Mouse (Mus musculus) intestine, postnatal 0 days (tissue): ENCODE measurements around the gene Dhx37. TPM values are rescaled to one million over a fixed set of nuclear protein-coding genes. Genes with fewer than 3 reads are reported as not detected.
"Not testable (repeated sequence)": the region's sequence is repeated elsewhere in the genome, so short reads cannot be mapped to it uniquely, and the experiment has no call there.

Source experiments
- ATAC-seq: fragments of 200-750 bp; cut with Nextera tagmentation; 2 replicates; pipeline ENCODE4 v1.8.0; 2017; ENCODE audit warnings: mild to moderate bottlenecking, moderate TSS enrichment, moderate library complexity
- H3K27ac ChIP-seq: fragments of 300-500 bp; sonication (generic); 2 replicates; pipeline ENCODE4 v1.5.1; 2014; ENCODE audit warnings: mild to moderate bottlenecking, low read depth, low read length, moderate library complexity
- H3K27me3 ChIP-seq: fragments of 300-500 bp; sonication (generic); replicated peaks from 2 replicates; pipeline ENCODE4 v1.6.1; 2014; ENCODE audit warnings: low read length, mixed read lengths; ENCODE audit not compliant: control insufficient read depth, insufficient read depth
- H3K36me3 ChIP-seq: fragments of 300-500 bp; sonication (generic); 2 replicates; pipeline ENCODE4 v1.6.1; 2014; ENCODE audit warnings: mild to moderate bottlenecking, moderate library complexity; ENCODE audit not compliant: control insufficient read depth, insufficient read depth
- H3K4me1 ChIP-seq: fragments of 300-500 bp; sonication (generic); replicated peaks from 2 replicates; pipeline ENCODE4 v1.6.1; 2014; ENCODE audit warnings: antibody characterized with exemption, low read length, mixed read lengths; ENCODE audit not compliant: control insufficient read depth, insufficient read depth
- H3K4me2 ChIP-seq: fragments of 300-500 bp; sonication (generic); replicated peaks from 2 replicates; pipeline ENCODE4 v1.6.1; 2014; ENCODE audit warnings: low read depth, mild to moderate bottlenecking, moderate library complexity
- H3K4me3 ChIP-seq: fragments of 300-500 bp; sonication (generic); 2 replicates; pipeline ENCODE4 v1.5.1; 2014; ENCODE audit warnings: low read depth, low read length
- H3K9ac ChIP-seq: fragments of 300-500 bp; sonication (generic); 2 replicates; pipeline ENCODE4 v1.6.1; 2014; ENCODE audit warnings: mild to moderate bottlenecking, low read depth, low read length
- H3K9me3 ChIP-seq: fragments of 300-500 bp; sonication (generic); 2 replicates; pipeline ENCODE4 v1.6.1; 2016; ENCODE audit warnings: mixed run types; ENCODE audit not compliant: control insufficient read depth
- CTCF ChIP-seq: sonication (generic); IDR thresholded peaks from 2 replicates; pipeline ENCODE4 v1.5.1; 2016; ENCODE audit warnings: low read depth, mild to moderate bottlenecking, control low read depth, antibody characterized with exemption, moderate library complexity
- WGBS: fragments of 180-500 bp; shearing (Covaris S2); extraction: QIAGEN DNeasy Blood & Tissue Kit; methylation state at CpG from one replicate; pipeline ENCODE4 v1.1.7; 2014; 5-methylcytosine and 5-hydroxymethylcytosine counted together
- polyA plus RNA-seq: library from polyadenylated mRNA; unstranded; fragments of >200 nt; fragmentation: Nextera tagmentation; extraction: Ambion mirVana; gene quantifications from 2 replicates; pipeline ENCODE4 v1.2.1, GENCODE M21; 2015

The Dhx37 gene
- polyA plus RNA-seq, 1 experiment from 2014 or later = 2.5 TPM

DNA sequence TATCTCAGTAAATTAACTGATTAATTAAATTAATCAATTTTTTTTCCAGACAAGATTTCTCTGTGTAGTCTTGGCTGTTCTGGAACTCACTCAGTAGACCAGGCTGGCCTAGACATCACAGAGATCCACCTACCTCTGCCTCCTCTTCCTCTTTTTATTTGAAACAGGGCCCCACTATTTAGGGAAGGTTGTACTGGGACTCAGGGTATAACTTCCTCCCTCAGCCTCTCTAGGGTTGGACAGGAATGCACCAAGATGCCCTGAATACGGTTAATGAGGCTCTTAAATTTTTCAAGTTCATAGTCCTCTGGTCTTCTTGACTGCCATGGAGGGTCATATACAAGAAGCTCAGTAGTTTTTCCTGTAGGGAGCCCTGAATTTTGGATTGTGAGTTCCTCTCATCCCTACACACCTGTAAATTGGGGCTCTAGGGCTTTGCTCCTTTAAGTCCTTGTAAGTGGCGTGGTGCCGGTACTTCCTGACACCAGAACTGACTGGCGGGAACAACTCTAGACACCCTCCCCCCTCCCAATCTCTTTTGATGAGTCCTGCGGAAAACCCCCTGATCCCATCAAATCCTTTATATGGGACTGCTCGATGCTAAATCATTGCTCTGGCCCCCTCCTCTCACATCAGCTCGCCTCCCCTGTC, 6.8 kb upstream of the Dhx37 start:
- Histone ChIP-seq H3K4me1 (no peaks in the 10 kb centered on the region), H3K36me3 (no peaks in the 10 kb centered on the region), H3K4me2 (peak overlapping the region; percentile 90), H3K27me3 (no peaks in the 10 kb centered on the region), H3K9ac (peak overlapping the region; percentile 76), H3K4me3 (peak overlapping the region; percentile 87), H3K27ac (no peak overlapping the region), H3K9me3 (no peaks in the 10 kb centered on the region)
- ATAC-seq = no peak
- no peak for TF ChIP-seq CTCF
- WGBS = 3% methylated on average over 7 of the region's 7 CpGs

DNA sequence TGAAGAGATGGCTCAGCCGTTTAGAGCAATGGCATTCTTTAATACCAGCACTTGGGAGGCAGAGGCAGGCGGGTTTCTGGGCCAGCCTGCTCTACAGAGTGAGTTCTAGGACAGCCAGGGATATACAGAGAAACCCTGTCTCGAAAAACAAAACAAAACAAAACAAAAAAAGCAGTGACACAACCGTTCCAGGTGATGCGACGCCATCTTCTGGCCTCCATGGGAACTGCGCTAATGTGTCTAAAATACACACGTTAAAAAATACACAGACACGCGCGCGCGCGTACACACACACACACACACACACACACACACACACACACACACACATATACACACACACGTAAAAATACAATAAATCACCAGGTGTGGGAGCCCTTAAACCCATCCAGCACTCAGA, 426 bp upstream of the Dhx37 start:
- Histone ChIP-seq H3K4me2 (peak overlapping the region; percentile 99), H3K27ac (0 out of 2 replicates have a peak overlapping the region, but pooled peaks have one; percentile 46), H3K4me3 (peak overlapping the region; percentile 79), H3K36me3 (peaks cover 24% of the 10 kb centered on the region)
- H3K9ac ChIP-seq, H3K9me3 ChIP-seq, ATAC-seq, H3K4me1 ChIP-seq, H3K27me3 ChIP-seq: not testable (repeated sequence)
- 56% methylated on average over 15 of the region's 15 CpGs for WGBS
- peak; percentile 45; the same call in 1 of the 2 replicates for TF ChIP-seq CTCF

DNA sequence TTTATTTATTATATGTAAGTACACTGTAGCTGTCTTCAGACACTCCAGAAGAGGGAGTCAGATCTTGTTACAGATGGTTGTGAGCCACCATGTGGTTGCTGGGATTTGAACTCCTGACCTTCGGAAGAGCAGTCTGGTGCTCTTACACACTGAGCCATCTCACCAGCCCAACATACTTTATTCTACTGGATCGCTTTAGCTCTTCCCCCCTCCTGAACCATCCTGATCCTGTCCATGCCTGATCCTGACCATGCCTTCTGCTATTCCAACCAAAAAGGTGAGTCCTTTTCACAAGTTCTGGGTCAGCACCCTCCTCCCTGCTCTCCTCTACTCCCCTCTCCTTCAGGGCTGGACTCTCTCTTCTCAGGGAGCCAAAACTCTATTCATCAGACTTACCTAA, 1.6 kb downstream of the Dhx37 start:
- not testable (repeated sequence) for H3K27me3 ChIP-seq, H3K27ac ChIP-seq, H3K4me3 ChIP-seq, H3K9me3 ChIP-seq, ATAC-seq, H3K4me1 ChIP-seq, H3K9ac ChIP-seq
- WGBS = 97% methylated on average over 2 of the region's 2 CpGs
- Histone ChIP-seq H3K36me3 (peaks cover 44% of the 10 kb centered on the region), H3K4me2 (0 out of 2 replicates have a peak overlapping the region, but pooled peaks have one; percentile 99)

DNA sequence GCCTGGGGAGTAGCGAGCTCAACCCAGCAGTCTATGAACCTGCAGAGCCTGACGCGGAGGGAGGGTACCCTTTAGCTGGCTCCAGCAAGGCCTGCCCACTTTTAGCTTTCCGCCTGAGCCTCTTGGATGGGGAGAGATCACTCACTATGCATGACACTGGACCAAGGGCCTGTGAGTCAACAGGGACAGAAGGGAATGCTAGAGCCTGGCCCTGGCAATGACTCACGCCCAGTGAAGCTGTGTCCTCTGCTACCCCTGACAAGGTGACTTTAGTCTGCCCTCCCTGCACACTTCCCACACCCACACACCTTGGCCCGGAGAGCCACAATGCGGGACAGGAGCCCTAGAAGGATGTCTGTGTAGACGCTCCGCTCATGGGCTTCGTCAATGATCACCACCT, 7.6 kb downstream of the Dhx37 start:
- no peak overlapping the region for H3K4me2 ChIP-seq
- no peak for TF ChIP-seq CTCF
- ATAC-seq = no peak
- no peak overlapping the region for H3K9ac ChIP-seq
- H3K4me3 ChIP-seq = no peak overlapping the region
- peaks cover 99% of the 10 kb centered on the region for H3K36me3 ChIP-seq
- no peaks in the 10 kb centered on the region for H3K27me3 ChIP-seq
- H3K9me3 ChIP-seq = no peaks in the 10 kb centered on the region
- no peaks in the 10 kb centered on the region for H3K4me1 ChIP-seq
- H3K27ac ChIP-seq = no peak overlapping the region
- 97% methylated on average over 10 of the region's 10 CpGs for WGBS

DNA sequence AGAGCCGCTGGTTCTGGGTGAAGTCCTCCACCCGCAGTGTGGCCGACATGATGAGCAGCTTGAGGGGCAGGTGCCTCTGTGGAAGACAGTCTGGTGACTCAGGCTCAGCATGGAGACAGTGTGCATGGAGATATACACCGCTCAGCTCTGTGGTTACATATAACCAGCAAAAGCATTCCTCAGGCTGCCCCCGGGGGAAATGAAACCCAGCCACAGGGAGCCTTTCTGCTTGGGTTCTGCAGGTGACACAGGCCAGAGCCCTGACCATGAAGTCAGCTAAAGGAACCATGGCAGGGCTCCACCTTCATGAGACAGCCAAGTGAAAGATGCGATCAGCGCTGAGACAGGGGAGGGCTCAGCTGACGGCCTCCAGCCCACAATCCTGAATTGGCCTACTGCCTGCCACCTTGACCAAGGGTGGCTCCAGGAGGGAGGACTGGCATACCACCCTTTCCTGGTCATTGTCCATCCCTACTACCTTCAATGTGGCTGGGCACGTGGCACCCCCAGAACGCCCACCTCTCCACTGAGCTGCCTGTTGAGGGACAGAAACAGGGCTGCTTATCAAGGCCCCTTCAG, 8.1 kb downstream of the Dhx37 start:
- 91% methylated on average over 10 of the region's 10 CpGs for WGBS
- TF ChIP-seq CTCF = no peak
- Histone ChIP-seq H3K36me3 (peaks cover 99% of the 10 kb centered on the region), H3K27ac (no peak overlapping the region), H3K9me3 (no peaks in the 10 kb centered on the region), H3K9ac (no peak overlapping the region), H3K4me1 (no peaks in the 10 kb centered on the region), H3K4me2 (no peak overlapping the region), H3K4me3 (no peak overlapping the region), H3K27me3 (no peaks in the 10 kb centered on the region)
- no peak for ATAC-seq

DNA sequence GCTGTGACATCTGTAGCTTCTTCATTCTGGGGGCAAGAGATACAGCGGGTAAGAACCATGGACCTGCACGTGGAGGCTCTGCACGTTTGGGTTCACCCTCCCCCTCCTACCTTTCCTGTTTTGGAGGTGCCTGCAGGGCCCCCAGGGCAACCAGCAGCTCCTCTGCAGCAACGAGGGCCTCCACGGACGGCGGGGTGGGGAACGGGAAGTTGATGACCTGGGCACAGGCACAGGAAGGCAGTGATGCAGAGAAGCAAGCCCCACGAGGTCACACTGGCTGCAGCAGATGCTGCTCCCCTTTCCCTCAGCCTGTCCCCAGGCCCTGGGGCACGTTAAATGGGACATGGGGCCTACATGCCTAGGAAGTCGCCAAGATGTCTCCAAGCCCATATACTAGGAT, 14.8 kb downstream of the Dhx37 start:
- ATAC-seq = no peak
- TF ChIP-seq CTCF = no peak
- Histone ChIP-seq H3K27ac (no peak overlapping the region), H3K4me1 (no peaks in the 10 kb centered on the region), H3K4me2 (no peak overlapping the region), H3K4me3 (no peak overlapping the region), H3K9me3 (no peaks in the 10 kb centered on the region), H3K9ac (no peak overlapping the region), H3K36me3 (peaks cover 94% of the 10 kb centered on the region), H3K27me3 (no peaks in the 10 kb centered on the region)
- 79% methylated on average over 11 of the region's 11 CpGs for WGBS
